Mouse (Mus musculus) bone marrow macrophage, adult 2 months (primary cell): Measurements from ENCODE around the gene Itm2b.

Experiments
- CTCF ChIP-seq: IDR thresholded peaks from 2 replicates; pipeline ENCODE4 v1.5.1; 2012; ENCODE audit warnings: low read depth, mild to moderate bottlenecking, low read length, moderate library complexity
- POLR2A ChIP-seq: IDR thresholded peaks from 2 replicates; pipeline ENCODE4 v1.6.1; 2012; ENCODE audit warnings: mild to moderate bottlenecking, low read depth, low read length, borderline replicate concordance

- TF ChIP-seq CTCF (no peak), POLR2A (no peak)
Measured at GRCm38 (mm10) chr14:73408223-73408845, 23.2 kb upstream of the Itm2b start.
